20 mouse cellular contexts compared by ENCODE assay signal in the genomic region with DNA sequence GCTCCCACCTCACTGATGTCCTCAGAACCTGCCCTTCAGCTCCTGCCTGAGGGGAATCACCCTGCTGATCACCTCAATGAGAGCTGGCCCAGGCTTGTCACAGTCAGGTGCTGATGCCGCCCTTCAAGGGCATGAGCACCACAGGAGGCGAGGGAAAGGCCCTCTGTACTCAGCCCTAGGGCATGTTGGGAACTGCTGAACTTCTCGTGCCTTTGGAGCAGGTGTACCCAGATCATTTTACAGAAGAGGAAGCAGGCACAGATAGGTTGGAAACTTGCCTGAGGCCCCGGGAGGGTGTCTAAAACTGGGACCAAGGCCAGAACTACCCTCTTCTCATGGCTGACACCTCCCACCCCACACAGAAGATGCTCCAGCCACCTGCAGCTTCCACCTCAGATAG. TPM values are rescaled to one million over a fixed set of nuclear protein-coding genes. Genes with fewer than 3 reads are reported as not detected.
DNase-seq lines count a peak whose midpoint lies in the region; ATAC-seq lines count a peak whose summit lies in the region.
"Had no signal": no experiment of that assay in that cellular context is flagged by ENCODE, and none has a peak within 500 bp of the region (broad histone marks: within the 10 kb centered on the region; RNA-seq: fewer than 3 reads in every experiment).

No protein-coding gene starts in this region.

- no peak overlapping the region for H3K9ac ChIP-seq in heart, embryonic 16.5 days (ENCODE audit: low read length)
- H3K9ac ChIP-seq: forebrain, embryonic 15.5 days; heart, embryonic 15.5 days; hindbrain, embryonic 15.5 days; liver, embryonic 13.5 days; midbrain, embryonic 12.5 days; neural tube, embryonic 15.5 days had no signal

- H3K4me2 ChIP-seq in heart, embryonic 16.5 days (ENCODE audit: low read depth, low read length) = no peak overlapping the region
- H3K4me2 ChIP-seq: forebrain, embryonic 15.5 days; heart, embryonic 15.5 days; hindbrain, embryonic 15.5 days; liver, embryonic 13.5 days; midbrain, embryonic 12.5 days; neural tube, embryonic 15.5 days had no signal

- H3K27me3 ChIP-seq in heart, embryonic 16.5 days (ENCODE audit: control insufficient read depth, insufficient read depth, low read length) = no peaks in the 10 kb centered on the region; the same call in 1 of the 2 replicates
- H3K27me3 ChIP-seq in forebrain, embryonic 10.5 days (ENCODE audit: poor library complexity, severe bottlenecking) = peaks cover 15% of the 10 kb centered on the region; the same call in 1 of the 2 replicates
- H3K27me3 ChIP-seq: forebrain, embryonic 15.5 days; hindbrain, embryonic 15.5 days; liver, embryonic 13.5 days had no signal

- no peak for DNase-seq in heart, postnatal 14 days
- DNase-seq in lung, postnatal 25 days (ENCODE audit: low spot score) = peak; percentile 20
- DNase-seq in lung, postnatal 4 days = no peak
- peak; percentile 86 for DNase-seq in ES-CJ7 (ENCODE audit: low read depth, low spot score)
- DNase-seq in forebrain, embryonic 10.5 days (ENCODE audit: extremely low spot score, low spot score) = no peak
- DNase-seq: cerebellum, adult 11 months; heart, adult 18-20 months; liver, embryonic 13.5 days; spleen, adult 18-20 months; thymus, postnatal 4 days had no signal

- no peaks in the 10 kb centered on the region for H3K9me3 ChIP-seq in heart, embryonic 16.5 days (replicated peaks; ENCODE audit: control insufficient read depth, low read length)
- H3K9me3 ChIP-seq in forebrain, embryonic 10.5 days = no peaks in the 10 kb centered on the region
- H3K9me3 ChIP-seq: forebrain, embryonic 15.5 days; heart, embryonic 15.5 days; hindbrain, embryonic 15.5 days; liver, embryonic 13.5 days; midbrain, embryonic 12.5 days; neural tube, embryonic 15.5 days had no signal

- H3K27ac ChIP-seq in heart, embryonic 16.5 days (ENCODE audit: low read length) = no peak overlapping the region
- no peak overlapping the region for H3K27ac ChIP-seq in forebrain, embryonic 10.5 days
- H3K27ac ChIP-seq: forebrain, embryonic 15.5 days; heart, embryonic 15.5 days; hindbrain, embryonic 15.5 days; kidney, postnatal 0 days; liver, embryonic 13.5 days; midbrain, embryonic 12.5 days; neural tube, embryonic 15.5 days had no signal

- peak; percentile 24; the same call in 1 of the 2 replicates for ATAC-seq in heart, embryonic 16.5 days (replicated peaks; ENCODE audit: extremely low read depth, insufficient read depth, low FRiP score)
- ATAC-seq in megakaryocyte progenitor cell, adult 5-6 weeks (replicated peaks; ENCODE audit: poor library complexity) = 0 out of 2 replicates have a peak, but pooled peaks have one; percentile 8
- ATAC-seq in erythroblast, adult 5-6 weeks (replicated peaks; ENCODE audit: low FRiP score, poor library complexity, severe bottlenecking) = no peak
- ATAC-seq: forebrain, embryonic 15.5 days; lung, postnatal 0 days had no signal

- intact Hi-C loops in heart, postnatal 14 days (cut with DNase I) = no loop called here

- WGBS in heart, embryonic 16.5 days = 40% methylated on average over 4 of the region's 4 CpGs
- WGBS in forebrain, embryonic 10.5 days = 63% methylated on average over 4 of the region's 4 CpGs

- no peaks in the 10 kb centered on the region for H3K36me3 ChIP-seq in heart, embryonic 16.5 days (ENCODE audit: control insufficient read depth, insufficient read depth)
- no peaks in the 10 kb centered on the region for H3K36me3 ChIP-seq in forebrain, embryonic 10.5 days (replicated peaks)
- H3K36me3 ChIP-seq: forebrain, embryonic 15.5 days; heart, embryonic 15.5 days; hindbrain, embryonic 15.5 days; liver, embryonic 13.5 days; midbrain, embryonic 12.5 days; neural tube, embryonic 15.5 days had no signal

- H3K4me1 ChIP-seq in heart, embryonic 16.5 days (ENCODE audit: control insufficient read depth, insufficient read depth, low read length) = peaks cover 3% of the 10 kb centered on the region
- peaks cover 5% of the 10 kb centered on the region; the same call in 1 of the 2 replicates for H3K4me1 ChIP-seq in forebrain, embryonic 10.5 days
- H3K4me1 ChIP-seq: midbrain, embryonic 12.5 days had no signal

- no peak overlapping the region for H3K4me3 ChIP-seq in heart, embryonic 16.5 days (ENCODE audit: low read length)
- no peak overlapping the region for H3K4me3 ChIP-seq in forebrain, embryonic 10.5 days
- H3K4me3 ChIP-seq: forebrain, embryonic 15.5 days; heart, embryonic 15.5 days; hindbrain, embryonic 15.5 days; liver, embryonic 13.5 days; midbrain, embryonic 12.5 days; neural tube, embryonic 15.5 days had no signal

RNA-seq across cellular contexts. Expression of gene Isg20, which starts 5.5 kb away (rescaled TPM):
- polyA plus RNA-seq in heart, embryonic 16.5 days (2015; fragmentation: Nextera tagmentation; extraction: Ambion mirVana) = 15.4 and 22.5 TPM in 2 replicates
- 10 to 100 TPM; 21.5 to 23.6 TPM for total RNA-seq in heart, postnatal 14 days (2021)
- 25.3 and 35.0 TPM in 2 replicates for total RNA-seq in megakaryocyte progenitor cell, adult 5-6 weeks (2015)
- total RNA-seq in megakaryocyte progenitor cell, adult 5-6 weeks (2017) = 7.7 and 8.0 TPM in 2 replicates
- 792 and 830 TPM in 2 replicates for total RNA-seq in erythroblast, adult 5-6 weeks (2015; ENCODE audit: low replicate concordance)
- 550 and 581 TPM in 2 replicates for total RNA-seq in erythroblast, adult 5-6 weeks (2017; ENCODE audit: low replicate concordance)
- polyA plus RNA-seq in forebrain, embryonic 10.5 days (2016; fragmentation: Nextera tagmentation; extraction: Ambion mirVana) = 0.40 and 0.84 TPM in 2 replicates

RNA-seq across cellular contexts. Expression of gene Aen, which starts 23.0 kb away (rescaled TPM):
- 31.4 and 34.8 TPM in 2 replicates for polyA plus RNA-seq in heart, embryonic 16.5 days (2015; fragmentation: Nextera tagmentation; extraction: Ambion mirVana)
- total RNA-seq in heart, postnatal 14 days (2021) = 10 to 100 TPM; 25.8 to 29.4 TPM
- 14.8 and 15.1 TPM in 2 replicates for total RNA-seq in megakaryocyte progenitor cell, adult 5-6 weeks (2015)
- total RNA-seq in megakaryocyte progenitor cell, adult 5-6 weeks (2017) = 39.7 and 46.6 TPM in 2 replicates
- 0.96 and 4.6 TPM in 2 replicates for total RNA-seq in erythroblast, adult 5-6 weeks (2015; ENCODE audit: low replicate concordance)
- 10.0 and 17.6 TPM in 2 replicates for total RNA-seq in erythroblast, adult 5-6 weeks (2017; ENCODE audit: low replicate concordance)
- polyA plus RNA-seq in forebrain, embryonic 10.5 days (2016; fragmentation: Nextera tagmentation; extraction: Ambion mirVana) = 80.2 and 81.1 TPM in 2 replicates

Comparison
In these comparisons a context has a peak if more than half of its experiments do, and no peak if none do; other contexts are left out.
1. DNase-seq: peak in lung, postnatal 25 days (single experiment) and ES-CJ7 (single experiment); none in heart, postnatal 14 days (0 of 2), lung, postnatal 4 days (0 of 2) and forebrain, embryonic 10.5 days (single experiment).
2. RNA of gene Isg20, which starts 5.5 kb away (total RNA-seq): 550 to 830 TPM in erythroblast, adult 5-6 weeks; 7.7 to 35.0 TPM in megakaryocyte progenitor cell, adult 5-6 weeks and 21.5 to 23.6 TPM in heart, postnatal 14 days; every median in the first group is over 10 times any median in the second.